Mouse (Mus musculus) granulocyte monocyte progenitor cell, adult 5-6 weeks (primary cell): ENCODE measurements around the gene Card14. TPM values are rescaled to one million over a fixed set of nuclear protein-coding genes. Genes with fewer than 3 reads are reported as not detected.
A peak's percentile ranks its signal among the peaks of the same experiment; 100 is the strongest.
"Not testable (repeated sequence)": the region's sequence is repeated elsewhere in the genome, so short reads cannot be mapped to it uniquely, and the experiment has no call there.

Source experiments
- ATAC-seq: replicated peaks from 2 replicates; pipeline ENCODE4 v1.8.0; 2016; ENCODE audit warnings: mild to moderate bottlenecking, moderate TSS enrichment, inconsistent platforms; ENCODE audit not compliant: poor library complexity, severe bottlenecking
- total RNA-seq, 2 experiments: library from RNA; stranded (forward) in 1 of 2; stranded (reverse) in 1 of 2; fragments of 200-712, 200-1000 nt in 1 of 2; fragments of >200 nt in 1 of 2; fragmentation: Nextera tagmentation in 1 of 2; gene quantifications; 2 replicates each; pipeline ENCODE4 v1.2.3; 2014 to 2017

Card14 gene
- total RNA-seq (2014; fragmentation: Nextera tagmentation) (not detected in 2 replicates), total RNA-seq (2017) (not detected in 2 replicates)

GRCm38 (mm10) chr11:119307658-119307867 is at the start of gene Card14:
Gene Card14, plus strand, starts transcription at chr11:119307768.
- no peak for ATAC-seq

- ATAC-seq: no peak
Measured at GRCm38 (mm10) chr11:119258216-119258571, 49.4 kb upstream of the Card14 start.

DNA sequence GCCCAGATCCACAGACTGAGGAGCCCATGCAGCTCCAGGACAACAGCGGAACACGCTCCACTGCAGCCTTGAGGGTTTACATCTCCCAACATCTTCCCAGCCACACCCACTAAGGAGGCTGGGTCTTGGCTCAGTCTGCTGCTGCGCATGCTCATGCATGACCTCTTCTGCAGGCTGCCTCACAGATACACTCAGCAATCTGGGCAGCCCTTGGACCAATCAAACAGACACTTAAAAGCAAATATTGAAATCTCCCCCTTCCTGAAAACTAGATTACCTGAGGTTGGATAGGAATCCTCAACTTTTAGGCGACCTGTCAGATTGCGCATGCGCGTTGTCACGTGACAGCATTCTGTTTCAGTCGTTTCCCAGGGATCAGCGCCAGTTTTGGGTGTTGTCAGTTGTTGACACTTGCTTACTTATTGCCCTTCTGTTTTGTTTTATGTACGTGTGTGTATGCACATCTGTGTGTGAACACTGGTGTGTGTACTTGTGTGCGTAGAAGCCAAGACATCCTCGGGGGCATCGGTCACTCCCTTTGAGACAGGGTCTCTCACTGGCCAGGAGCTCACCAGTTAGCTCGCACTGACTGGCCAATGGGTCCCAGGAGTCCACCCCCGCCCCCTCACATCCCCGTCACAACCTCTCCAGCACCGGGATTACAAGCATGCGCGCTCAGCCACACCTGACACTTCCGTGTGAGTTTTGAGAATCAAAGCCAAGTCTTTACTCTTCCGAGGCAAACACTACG is 48.8 kb upstream of the Card14 start:
- peak; percentile 68 for ATAC-seq

DNA sequence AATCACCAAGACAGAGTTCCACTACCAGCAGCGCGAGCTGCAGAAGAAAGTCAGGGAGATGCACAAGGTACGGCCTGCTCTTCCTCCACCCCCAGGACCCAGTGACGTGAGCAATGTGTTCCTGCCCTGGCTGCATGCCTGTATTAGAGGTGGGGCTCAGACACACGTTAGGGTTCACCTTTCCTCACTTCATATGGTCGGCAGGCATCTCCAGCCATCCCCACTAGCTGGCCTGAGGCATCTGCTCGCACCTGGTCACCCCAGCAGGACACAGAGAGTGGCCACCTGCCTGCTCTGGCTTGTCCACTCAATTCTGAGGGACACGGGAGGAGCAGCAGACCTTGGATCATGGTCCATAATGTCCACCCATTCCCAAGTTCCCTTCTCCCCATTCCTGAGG is 47.6 kb upstream of the Card14 start:
- ATAC-seq: no peak

DNA sequence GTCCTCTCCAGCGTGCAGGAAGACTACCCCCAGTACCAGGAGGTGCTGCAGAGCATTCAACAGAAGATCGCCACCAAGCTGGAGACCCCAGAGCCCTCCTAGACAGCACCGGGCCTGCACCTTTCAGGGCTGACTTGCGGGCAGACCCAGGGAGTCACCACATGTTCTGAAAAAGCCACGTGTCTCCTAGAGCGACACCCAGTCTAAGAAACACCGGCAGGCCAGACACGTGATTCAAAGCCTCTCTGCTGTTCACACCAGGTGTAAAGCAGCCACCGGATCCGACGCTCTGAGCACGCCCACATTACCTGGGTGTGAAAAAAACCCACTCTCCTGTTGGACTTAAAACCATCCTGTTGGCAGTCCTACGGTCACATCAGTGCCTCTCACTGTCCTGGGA is 43.2 kb upstream of the Card14 start:
- ATAC-seq: no peak

DNA sequence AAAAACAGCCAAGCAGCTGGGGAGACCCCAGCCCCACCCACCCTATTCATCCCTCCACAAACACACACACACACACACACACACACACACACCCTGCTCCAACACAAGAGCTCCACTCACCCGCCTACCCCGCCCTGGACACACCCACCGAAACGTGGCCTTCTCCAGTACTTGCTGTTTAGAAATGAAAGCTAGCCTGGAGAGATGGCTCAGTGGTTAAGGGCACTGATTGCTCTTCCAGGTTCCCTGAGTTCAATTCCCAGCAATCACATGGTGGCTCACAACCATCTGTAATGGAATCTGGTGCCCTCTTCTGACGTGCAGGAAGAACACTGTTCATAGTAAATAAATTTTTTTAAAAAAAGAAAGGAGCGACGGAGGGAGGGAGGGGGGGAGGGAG is 41.8 kb upstream of the Card14 start:
- no peak for ATAC-seq

DNA sequence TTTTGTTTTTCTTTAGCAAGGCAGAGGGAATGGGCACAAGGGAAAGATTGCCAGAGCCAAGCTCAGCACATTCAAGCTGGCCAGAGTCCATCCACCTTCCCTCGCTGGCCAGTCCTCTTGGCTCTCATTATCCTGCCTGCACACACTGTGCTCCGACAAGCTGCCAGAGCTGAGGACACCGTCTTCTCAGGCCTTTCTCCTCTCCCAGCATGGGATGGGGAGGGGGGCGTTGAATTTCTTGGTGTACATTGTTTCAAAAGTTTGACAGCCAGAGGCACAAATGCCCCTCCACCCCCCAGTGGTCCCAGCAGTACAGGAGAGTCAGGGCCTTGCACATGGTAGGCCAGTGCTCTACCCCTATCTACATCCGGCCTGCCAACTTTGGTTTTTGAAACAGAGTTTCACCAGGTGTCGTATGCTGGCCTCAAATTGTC is 40.3 kb upstream of the Card14 start:
- ATAC-seq: no peak

- peak; percentile 97 for ATAC-seq
Measured at GRCm38 (mm10) chr11:119267768-119268556, 39.6 kb upstream of the Card14 start, which contains the start of gene Gaa. Gene Gaa, plus strand, starts transcription at chr11:119267887.

DNA sequence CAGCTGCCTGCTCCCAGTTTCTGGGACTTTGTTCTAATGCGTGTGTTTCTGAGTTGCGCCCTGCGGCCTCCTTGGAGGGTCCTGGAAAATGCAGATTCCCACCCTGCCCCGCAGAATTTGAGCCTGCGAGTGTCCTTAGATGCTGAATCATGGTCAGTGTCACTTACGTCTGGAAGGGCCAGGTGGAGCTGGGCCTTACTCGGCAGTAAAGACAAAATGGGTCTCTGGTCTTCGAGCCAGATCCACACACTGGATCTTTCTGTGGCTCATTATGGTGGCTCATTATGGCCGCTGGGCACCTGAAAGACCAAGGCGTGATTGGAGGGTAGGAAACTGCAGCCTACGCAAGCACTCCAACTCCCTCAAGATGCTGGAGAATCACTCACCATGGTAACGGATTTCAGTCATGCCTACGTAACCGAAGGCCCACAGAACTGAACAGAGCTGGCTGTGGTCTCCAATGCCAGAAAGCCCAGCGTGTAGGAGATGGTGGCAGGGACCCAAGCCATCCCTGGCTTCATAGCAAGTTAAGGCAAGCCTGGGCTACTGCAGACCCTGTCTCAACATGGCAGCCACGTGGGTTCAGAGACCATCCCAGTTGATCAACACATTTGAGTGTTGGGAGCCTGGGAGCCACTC is 38.9 kb upstream of the Card14 start:
- no peak for ATAC-seq

- ATAC-seq: not testable (repeated sequence)
Measured at GRCm38 (mm10) chr11:119272492-119272891, 35.1 kb upstream of the Card14 start.

DNA sequence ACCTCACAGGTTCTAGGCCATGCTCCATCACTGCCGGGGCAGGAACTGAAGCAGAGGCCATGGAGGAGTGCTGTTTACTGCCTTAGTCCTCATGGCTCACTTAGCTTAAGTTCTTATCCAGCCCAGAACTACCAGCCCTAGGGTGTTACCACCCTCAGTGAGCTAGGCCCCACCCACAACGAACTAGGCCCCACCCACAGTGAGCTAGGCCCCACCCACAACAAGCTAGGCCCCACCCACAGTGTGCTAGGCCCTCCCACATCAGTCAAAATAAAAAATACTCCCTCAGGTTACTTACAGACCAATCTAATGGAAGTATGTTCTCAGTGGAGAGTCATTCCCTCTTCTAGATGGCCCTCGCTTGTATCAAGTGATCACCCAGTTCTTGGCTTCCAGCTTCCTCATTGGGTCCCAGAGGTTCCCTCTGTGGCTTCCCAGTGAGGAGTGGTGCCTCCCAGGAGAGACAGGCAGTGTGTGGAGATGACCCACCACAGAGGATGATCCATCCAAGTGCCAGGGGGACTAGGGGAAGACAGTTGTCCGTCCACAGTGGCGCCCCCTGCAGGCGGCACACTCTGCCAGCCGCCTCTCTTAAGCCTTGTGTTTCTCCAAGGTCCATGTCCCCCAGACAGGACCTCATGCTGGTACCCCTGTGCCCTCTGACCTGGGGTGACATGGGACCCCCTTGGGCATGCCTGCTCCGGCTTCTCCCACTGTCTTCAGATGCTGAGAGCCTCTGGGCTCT is 34.2 kb upstream of the Card14 start:
- ATAC-seq: peak; percentile 13; the same call in 1 of the 2 replicates

GRCm38 (mm10) chr11:119281030-119281429 is 26.5 kb upstream of the Card14 start:
- no peak for ATAC-seq

DNA sequence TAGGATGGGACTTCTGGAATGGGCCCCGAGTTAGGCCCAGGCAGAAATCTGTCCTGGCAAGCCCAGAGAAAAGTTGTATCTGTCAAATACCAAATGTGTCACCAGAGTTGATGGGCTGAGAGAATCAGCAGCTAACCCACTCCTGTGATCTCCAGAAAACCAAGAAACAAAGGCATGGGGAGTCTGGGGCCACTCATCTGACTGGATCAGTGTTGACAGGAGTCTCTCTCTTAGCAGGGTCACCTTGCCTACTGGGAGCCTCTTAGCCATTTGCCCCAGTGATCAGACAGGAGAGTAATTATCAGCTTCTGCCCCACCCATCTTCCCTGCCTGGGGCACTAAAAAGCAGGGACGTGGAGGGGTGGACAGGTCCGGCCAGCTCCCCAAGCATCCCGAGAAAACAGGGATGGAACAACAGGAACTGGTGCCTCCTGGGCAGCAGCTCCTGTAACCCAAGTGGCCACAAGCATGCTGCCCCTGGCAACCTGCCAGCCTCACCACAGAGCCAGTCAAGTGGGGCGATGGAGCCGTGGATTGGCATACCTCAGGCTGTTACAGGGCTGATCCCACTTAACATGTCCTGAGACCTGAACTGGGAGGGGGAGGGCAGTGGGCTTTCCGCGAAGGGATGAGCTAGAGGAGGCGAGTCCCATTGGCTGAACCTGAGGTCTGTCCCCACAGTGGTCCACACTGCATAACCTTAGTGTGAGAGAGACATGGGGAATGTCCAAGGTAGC is 21.6 kb upstream of the Card14 start:
- ATAC-seq: 0 out of 2 replicates have a peak, but pooled peaks have one; percentile 10

GRCm38 (mm10) chr11:119287207-119287992 is 20.2 kb upstream of the Card14 start:
- ATAC-seq: no peak

GRCm38 (mm10) chr11:119292861-119293260 is 14.7 kb upstream of the Card14 start:
- not testable (repeated sequence) for ATAC-seq

DNA sequence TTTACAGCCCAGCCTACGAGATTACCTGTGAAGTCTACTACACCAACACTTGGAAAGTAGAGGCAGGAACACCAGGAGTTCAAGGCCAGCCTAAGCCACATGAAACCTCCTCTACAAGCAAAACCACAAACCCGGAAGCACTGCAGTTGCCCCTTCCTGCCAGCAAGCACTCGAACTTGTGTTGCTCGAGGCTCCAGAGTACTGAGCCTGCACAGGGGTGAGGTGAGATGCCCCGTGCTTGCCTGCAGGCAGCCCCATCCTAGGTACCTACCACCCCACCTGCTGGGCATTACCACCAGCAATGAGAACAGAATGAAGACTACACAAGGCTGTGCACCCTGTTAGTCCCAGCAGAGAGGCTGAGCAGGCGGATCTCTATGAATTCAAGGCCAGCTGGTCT is 9.6 kb upstream of the Card14 start:
- ATAC-seq: peak; percentile 17

GRCm38 (mm10) chr11:119298917-119299316 is 8.7 kb upstream of the Card14 start:
- no peak for ATAC-seq

- peak; percentile 90 for ATAC-seq
Measured at GRCm38 (mm10) chr11:119299391-119300245, 8.0 kb upstream of the Card14 start, which contains the start of gene Eif4a3. Gene Eif4a3, minus strand, starts transcription at chr11:119300089.
